Mouse (Mus musculus): Measurements from ENCODE around the gene Fam131b.

DNA sequence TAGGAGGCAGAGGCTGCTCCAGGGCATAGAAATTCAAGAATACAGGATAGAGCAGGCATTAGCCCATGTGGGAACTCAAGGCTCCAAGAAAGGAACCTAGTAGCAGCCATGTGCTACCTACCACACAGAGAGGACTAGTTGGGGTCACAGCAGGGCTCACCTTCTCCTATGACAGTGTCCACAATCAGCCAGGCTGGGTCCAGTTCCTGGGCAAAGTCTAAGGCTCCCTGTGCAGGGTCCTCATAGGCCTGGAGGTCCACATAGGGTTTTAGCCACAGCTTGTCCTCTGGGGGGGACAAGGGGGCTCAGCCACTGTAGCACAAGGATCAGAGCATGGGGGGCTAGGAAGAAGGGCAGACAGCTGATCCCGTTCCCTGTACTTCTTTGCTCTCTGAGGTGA, 38.1 kb upstream of the Fam131b start:
- no peak for TF ChIP-seq GATA1 (IDR thresholded peaks at IDR 0.05; ENCODE audit: low read length)
- no peak for TF ChIP-seq TAL1 (IDR thresholded peaks at IDR 0.05; ENCODE audit: low read length)
